Mouse (Mus musculus) heart, adult 2 months (tissue): ENCODE measurements around the gene Fam210b. TPM values are rescaled to one million over a fixed set of nuclear protein-coding genes. Genes with fewer than 3 reads are reported as not detected.

ENCODE experiments used
- DNase-seq, 2 experiments: peaks; one replicate each; pipeline ENCODE4 v3.0.0; 2021
- H3K27ac ChIP-seq: fragments of 200-600 bp; 2 replicates; pipeline ENCODE4 v1.8.1; 2022
- H3K27me3 ChIP-seq: fragments of 200-500 bp; 2 replicates; pipeline ENCODE4 v1.6.1; 2012; ENCODE audit warnings: mild to moderate bottlenecking, low read length, inconsistent platforms, mixed read lengths; ENCODE audit not compliant: control insufficient read depth, insufficient read depth
- H3K36me3 ChIP-seq: fragments of 200-500 bp; 2 replicates; pipeline ENCODE4 v1.6.1; 2012; ENCODE audit warnings: low read length, inconsistent platforms; ENCODE audit not compliant: control insufficient read depth, insufficient read depth
- H3K4me1 ChIP-seq: fragments of 200-500 bp; 2 replicates; pipeline ENCODE4 v1.6.1; 2011; ENCODE audit warnings: low read length; ENCODE audit not compliant: control insufficient read depth, insufficient read depth
- H3K4me3 ChIP-seq: fragments of 200-600 bp; 2 replicates; pipeline ENCODE4 v1.8.1; 2022
- H3K79me2 ChIP-seq: fragments of 200-500 bp; replicated peaks from 2 replicates; pipeline ENCODE4 v1.6.1; 2012; ENCODE audit warnings: mild to moderate bottlenecking, inconsistent platforms, low read length, moderate library complexity, mixed read lengths; ENCODE audit not compliant: control insufficient read depth, insufficient read depth
- H3K9ac ChIP-seq: fragments of 200-500 bp; 2 replicates; pipeline ENCODE4 v1.6.1; 2012; ENCODE audit warnings: low read depth, mild to moderate bottlenecking, control low read depth, inconsistent platforms, low read length, mixed read lengths
- CTCF ChIP-seq: fragments of 200-600 bp; IDR thresholded peaks from 2 replicates; pipeline ENCODE4 v1.8.1; 2022; ENCODE audit warnings: antibody characterized with exemption, mild to moderate bottlenecking, moderate library complexity
- EP300 ChIP-seq: fragments of 200-500 bp; IDR thresholded peaks from 2 replicates; pipeline ENCODE4 v1.6.1; 2011; ENCODE audit warnings: low read depth, low read length, control low read depth; ENCODE audit not compliant: insufficient read depth
- POLR2A ChIP-seq: fragments of 200-500 bp; IDR thresholded peaks from 2 replicates; pipeline ENCODE4 v1.6.1; 2011; ENCODE audit warnings: mild to moderate bottlenecking, low read depth, low read length, control low read depth; ENCODE audit not compliant: insufficient read depth
- WGBS: fragments of 180-500 bp; shearing (Covaris S2); methylation state at CpG from one replicate; pipeline ENCODE4 v1.1.7; 2018; 5-methylcytosine and 5-hydroxymethylcytosine counted together
- intact Hi-C: fragments of 180-260 bp; cut with DNase I; formaldehyde crosslinking; loops from one replicate; pipeline ENCODE4 v1.15.1; 2025
- polyA plus RNA-seq: library from polyadenylated mRNA; depleted of rRNA; stranded (reverse); fragments of >200 nt; gene quantifications from 2 replicates; pipeline ENCODE4 v1.2.3, GENCODE M21; 2012
- total RNA-seq, 2 experiments: library from RNA; stranded (reverse); gene quantifications; 2 replicates each; pipeline ENCODE4 v1.2.3; 2021

The Fam210b gene
- total and polyA plus RNA-seq, 3 experiments = 5.4 to 6.4 (median 6.1) TPM

GRCm38 (mm10) chr2:172329179-172329578, 16.2 kb upstream of the Fam210b start:
- H3K9ac ChIP-seq = no peak overlapping the region
- peaks cover 2% of the 10 kb centered on the region for H3K27me3 ChIP-seq
- H3K79me2 ChIP-seq = no peaks in the 10 kb centered on the region
- intact Hi-C loops = no loop called here
- no peaks in the 10 kb centered on the region for H3K36me3 ChIP-seq
- no peak overlapping the region for H3K4me3 ChIP-seq
- DNase-seq = no peak
- no peaks in the 10 kb centered on the region for H3K4me1 ChIP-seq
- TF ChIP-seq CTCF (peak; percentile 61), EP300 (no peak), POLR2A (no peak)
- no peak overlapping the region for H3K27ac ChIP-seq
- WGBS = 5% methylated on average over 13 of the region's 13 CpGs

DNA sequence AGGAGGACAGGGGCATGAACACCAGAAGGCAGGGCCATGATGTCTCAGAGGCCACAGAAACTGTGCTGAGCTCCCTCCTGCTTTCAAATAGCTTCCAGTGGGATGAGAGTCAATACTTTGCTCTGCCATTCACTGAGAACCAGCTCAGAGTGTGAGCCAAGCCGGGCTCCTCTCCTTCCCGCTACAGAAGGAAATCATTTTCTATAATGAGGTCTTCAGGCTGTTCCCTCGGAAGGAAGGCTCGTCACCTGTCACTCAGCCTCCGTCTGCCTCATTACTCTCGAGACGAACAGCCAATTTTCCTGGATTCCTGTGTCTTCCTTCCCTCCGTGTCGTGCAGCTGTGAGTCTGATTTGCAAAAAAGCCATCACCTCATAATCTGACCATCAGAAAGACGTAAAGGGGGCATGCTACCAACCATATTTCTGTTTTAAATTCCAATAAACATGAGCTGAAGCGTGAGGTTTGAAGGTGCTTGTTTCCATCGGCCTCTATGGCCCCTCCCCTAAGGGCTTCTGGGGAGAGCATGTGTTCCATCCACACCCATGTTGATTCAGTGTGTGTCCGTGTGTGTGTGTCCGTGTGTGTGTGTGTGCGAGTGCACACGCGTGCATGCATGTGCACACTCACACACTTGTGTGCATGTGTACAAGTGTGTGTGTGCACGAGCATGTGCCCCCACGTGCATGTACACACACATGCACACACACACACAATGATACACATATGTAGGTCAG, 7.0 kb upstream of the Fam210b start:
- no peaks in the 10 kb centered on the region for H3K79me2 ChIP-seq
- H3K4me1 ChIP-seq = no peaks in the 10 kb centered on the region
- H3K9ac ChIP-seq = no peak overlapping the region
- H3K27me3 ChIP-seq = no peaks in the 10 kb centered on the region; the same call in 1 of the 2 replicates
- H3K4me3 ChIP-seq = no peak overlapping the region
- intact Hi-C loops = no loop called here
- WGBS = 79% methylated on average over 19 of the region's 19 CpGs
- TF ChIP-seq EP300 (no peak), CTCF (no peak), POLR2A (no peak)
- DNase-seq = no peak
- no peaks in the 10 kb centered on the region for H3K36me3 ChIP-seq
- no peak overlapping the region for H3K27ac ChIP-seq

DNA sequence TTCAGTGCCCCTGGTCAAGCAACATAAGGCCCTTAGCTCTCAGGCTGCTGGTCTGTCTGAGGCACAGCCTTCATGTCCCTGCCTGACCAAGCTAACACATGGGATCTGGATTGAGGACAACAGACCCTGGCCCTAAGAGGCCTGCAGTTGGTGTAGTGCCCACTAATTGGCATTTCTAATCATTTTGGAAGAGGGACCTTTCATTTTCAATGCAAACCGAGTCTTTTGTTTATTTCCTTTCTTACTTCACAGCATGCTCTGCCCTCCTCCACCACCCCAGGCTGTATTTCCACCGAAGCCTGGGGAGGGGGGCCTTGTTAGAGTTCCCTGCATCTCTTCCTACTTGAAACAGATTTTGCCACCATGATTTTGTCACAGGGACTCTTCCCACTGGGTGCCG, 4.4 kb upstream of the Fam210b start:
- DNase-seq = no peak
- WGBS = 56% methylated on average over 3 of the region's 3 CpGs
- intact Hi-C loops = loop anchor here (10.0 kb wide), 1 partner anchor 104 kb away; the partner anchor contains the start of gene Rtf2

GRCm38 (mm10) chr2:172341606-172342005, 3.8 kb upstream of the Fam210b start:
- H3K27me3 ChIP-seq = no peaks in the 10 kb centered on the region
- intact Hi-C loops = loop anchor here (10.0 kb wide), 1 partner anchor 103 kb away; the partner anchor contains the start of gene Rtf2
- H3K9ac ChIP-seq = no peak overlapping the region
- no peak for DNase-seq
- H3K36me3 ChIP-seq = no peaks in the 10 kb centered on the region
- no peaks in the 10 kb centered on the region for H3K79me2 ChIP-seq
- H3K4me1 ChIP-seq = peaks cover 1% of the 10 kb centered on the region
- TF ChIP-seq POLR2A (no peak), CTCF (no peak), EP300 (no peak)
- no peak overlapping the region for H3K27ac ChIP-seq
- H3K4me3 ChIP-seq = no peak overlapping the region
- WGBS = 49% methylated on average over 5 of the region's 5 CpGs

More for the DNA sequence above, 4.4 kb upstream of the Fam210b start:
- Histone ChIP-seq H3K27ac (no peak overlapping the region), H3K4me1 (no peaks in the 10 kb centered on the region), H3K4me3 (no peak overlapping the region), H3K9ac (no peak overlapping the region), H3K27me3 (no peaks in the 10 kb centered on the region), H3K36me3 (no peaks in the 10 kb centered on the region), H3K79me2 (no peaks in the 10 kb centered on the region)
- TF ChIP-seq CTCF = no peak
- no peak for TF ChIP-seq POLR2A
- TF ChIP-seq EP300 = no peak

DNA sequence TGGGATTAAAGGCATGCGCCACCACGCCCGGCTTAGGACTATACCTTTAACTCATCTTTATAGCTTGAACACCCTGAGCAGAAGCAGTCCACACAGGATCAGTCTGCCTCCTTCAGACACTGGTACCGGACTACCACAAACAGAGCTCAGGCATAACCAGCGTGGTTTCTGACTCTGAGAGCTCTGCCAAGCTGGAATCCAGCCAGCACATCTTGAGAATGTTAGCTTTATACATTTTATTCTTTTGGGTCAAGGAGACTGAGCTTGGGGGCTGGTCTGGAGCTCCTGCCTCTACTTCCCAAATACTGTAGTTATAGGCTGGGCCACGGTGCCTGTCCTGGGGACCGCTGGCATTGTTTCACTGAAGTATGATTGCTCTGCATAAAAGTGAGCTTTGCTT, 1.6 kb upstream of the Fam210b start:
- H3K9ac ChIP-seq = no peak overlapping the region
- H3K27ac ChIP-seq = no peak overlapping the region
- TF ChIP-seq CTCF (no peak), EP300 (no peak), POLR2A (no peak)
- 88% methylated on average over 7 of the region's 7 CpGs for WGBS
- H3K4me1 ChIP-seq = peaks cover 1% of the 10 kb centered on the region
- H3K4me3 ChIP-seq = no peak overlapping the region
- DNase-seq = no peak
- no peaks in the 10 kb centered on the region for H3K79me2 ChIP-seq
- intact Hi-C loops = loop anchor here (10.0 kb wide), 1 partner anchor 101 kb away; the partner anchor contains the start of gene Rtf2
- no peaks in the 10 kb centered on the region for H3K27me3 ChIP-seq
- no peaks in the 10 kb centered on the region for H3K36me3 ChIP-seq

GRCm38 (mm10) chr2:172344669-172345068, 696 bp upstream of the Fam210b start:
- WGBS = 30% methylated on average over 5 of the region's 5 CpGs
- Histone ChIP-seq H3K9ac (no peak overlapping the region), H3K4me1 (peaks cover 1% of the 10 kb centered on the region), H3K4me3 (peak overlapping the region; percentile 34; the same call in 1 of the 2 replicates), H3K27ac (peak overlapping the region; percentile 54), H3K36me3 (no peaks in the 10 kb centered on the region), H3K27me3 (no peaks in the 10 kb centered on the region), H3K79me2 (no peaks in the 10 kb centered on the region)
- intact Hi-C loops = loop anchor here (1.0 to 10.0 kb wide), 2 partner anchors 26 to 100 kb away; partner anchors contain the start of genes Aurka, Cstf1 and Rtf2
- no peak for TF ChIP-seq EP300
- no peak for TF ChIP-seq CTCF
- TF ChIP-seq POLR2A = no peak
- no peak for DNase-seq
